Mouse (Mus musculus): ENCODE data around the gene Ptpn6. TPM values are rescaled to one million over a fixed set of nuclear protein-coding genes. Genes with fewer than 3 reads are reported as not detected.

Gene Ptpn6
- polyA plus RNA-seq, 2 experiments = 17.9 to 26.6 TPM

DNA sequence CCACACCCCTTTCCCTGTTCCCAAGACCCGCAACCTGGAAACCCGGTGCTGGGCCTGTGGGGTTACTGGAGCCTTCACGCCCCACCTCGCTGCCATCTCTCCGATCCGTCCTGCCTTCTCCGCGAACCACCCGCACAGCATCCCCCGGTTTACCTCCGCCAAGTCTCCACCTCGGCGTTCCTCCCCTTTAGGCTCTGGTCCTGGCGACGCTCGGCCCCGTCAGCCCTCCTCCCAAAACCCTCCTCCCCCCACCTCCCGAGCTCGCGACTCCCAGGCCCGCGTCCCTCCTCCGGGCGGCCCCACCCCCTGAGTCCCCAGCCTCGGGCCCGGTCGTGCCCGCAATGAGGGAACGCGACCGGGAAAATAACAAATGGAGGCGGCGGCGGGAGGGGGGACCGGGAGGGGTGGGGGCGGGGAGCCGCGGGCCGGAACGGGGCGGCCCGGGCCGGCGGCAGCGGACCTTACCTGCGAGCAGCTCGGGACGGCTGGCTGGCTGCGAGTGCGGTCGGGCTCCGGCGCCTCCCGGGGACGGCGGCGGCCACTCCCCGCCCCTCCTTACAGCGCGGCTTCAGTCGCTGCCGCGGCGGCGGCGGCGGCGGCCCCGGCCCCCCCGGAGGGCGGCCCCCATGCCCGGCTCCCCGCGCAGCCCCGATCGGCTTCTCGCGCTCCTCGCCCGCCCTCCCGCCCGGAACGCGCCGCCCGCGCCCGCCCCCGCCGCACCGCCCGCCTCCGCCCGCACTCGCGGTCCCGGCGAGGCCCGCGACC is 17.5 kb upstream of the Ptpn6 start, which contains the start of the genes Gm45234 and Atn1:
Gene Gm45234, minus strand, starts transcription at position 191 of the 765 bp plus-strand sequence.
Gene Atn1, minus strand, starts transcription at position 694 of the 765 bp plus-strand sequence.
- TF ChIP-seq CTCF (IDR thresholded peaks at IDR 0.05; ENCODE audit: low read depth) (no peak), EP300 (IDR thresholded peaks at IDR 0.05; ENCODE audit: low read depth) (no peak)
- Histone ChIP-seq H3K9ac (replicated peaks) (peak within 1 kb of the TSS; percentile 40), H3K4me3 (ENCODE audit: insufficient read depth in 1 of 2, low read depth in 2 of 2, low read length in 2 of 2) (peak within 1 kb of the TSS; percentile 53 to 55), H3K36me3 (replicated peaks; ENCODE audit: control insufficient read depth, insufficient read depth, low read depth) (no peaks in the 10 kb centered on the region), H3K9me3 (ENCODE audit: control insufficient read depth, low read length) (no peaks in the 10 kb centered on the region), H3K4me2 (ENCODE audit: low read depth) (peak within 1 kb of the TSS; percentile 78), H3K4me1 (replicated peaks; ENCODE audit: control insufficient read depth in 2 of 2, insufficient read depth in 2 of 2, low read length in 1 of 2) (peaks cover 0 to 3% of the 10 kb centered on the region in 2 experiments; a peak in 2 of 4 replicates), H3K27ac (no peak within 1 kb of the TSS), H3K27me3 (ENCODE audit: control insufficient read depth, insufficient read depth, low read length) (peaks cover 37% of the 10 kb centered on the region)
- WGBS (ENCODE audit: insufficient replicate concordance) = 1% methylated on average over 77 of the region's 100 CpGs
- DNase-seq (ENCODE audit: low read depth in 3 of 3, low spot score in 3 of 3) = no peak
- ATAC-seq (ENCODE audit: insufficient read depth) = peak; percentile 57

DNA sequence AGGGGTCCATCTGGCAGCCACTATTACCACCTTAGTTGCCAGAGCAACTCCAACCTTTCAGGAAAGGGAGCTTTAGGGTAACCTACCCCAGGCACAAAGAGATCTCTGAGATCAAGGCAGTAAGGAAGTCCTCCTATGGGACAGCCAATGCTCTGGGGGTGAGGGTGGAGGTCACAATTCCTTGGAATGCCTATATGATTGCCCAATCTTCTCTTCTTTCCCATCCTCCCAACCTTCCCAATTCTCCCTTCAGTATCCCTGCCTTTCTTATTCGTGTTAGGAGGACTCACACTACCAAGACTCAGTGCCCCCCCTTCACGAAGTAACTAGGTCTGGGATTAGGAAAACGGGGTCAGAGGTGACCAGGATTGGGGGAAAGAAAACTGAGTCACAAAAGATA is 16.8 kb upstream of the Ptpn6 start:
- H3K27ac ChIP-seq = no peak overlapping the region
- no peaks in the 10 kb centered on the region for H3K36me3 ChIP-seq (replicated peaks; ENCODE audit: control insufficient read depth, insufficient read depth, low read depth)
- peaks cover 37% of the 10 kb centered on the region for H3K27me3 ChIP-seq (ENCODE audit: control insufficient read depth, insufficient read depth, low read length)
- peaks cover 0 to 3% of the 10 kb centered on the region in 2 experiments; a peak in 2 of 4 replicates for H3K4me1 ChIP-seq (replicated peaks; ENCODE audit: control insufficient read depth in 2 of 2, insufficient read depth in 2 of 2, low read length in 1 of 2)
- TF ChIP-seq CTCF (IDR thresholded peaks at IDR 0.05; ENCODE audit: low read depth) = no peak
- TF ChIP-seq EP300 (IDR thresholded peaks at IDR 0.05; ENCODE audit: low read depth) = no peak
- H3K9me3 ChIP-seq (ENCODE audit: control insufficient read depth, low read length) = no peaks in the 10 kb centered on the region
- DNase-seq (ENCODE audit: low read depth in 3 of 3, low spot score in 3 of 3) (no peak), ATAC-seq (ENCODE audit: insufficient read depth) (no peak)
- 17% methylated on average over 3 of the region's 3 CpGs for WGBS (ENCODE audit: insufficient replicate concordance)
- peak overlapping the region; percentile 78 for H3K4me2 ChIP-seq (ENCODE audit: low read depth)
- H3K4me3 ChIP-seq (ENCODE audit: insufficient read depth in 1 of 2, low read depth in 2 of 2, low read length in 2 of 2) = peak overlapping the region; percentile 46 to 53
- H3K9ac ChIP-seq (replicated peaks) = no peak overlapping the region

- Histone ChIP-seq H3K36me3 (replicated peaks; ENCODE audit: control insufficient read depth, insufficient read depth, low read depth) (no peaks in the 10 kb centered on the region), H3K27me3 (ENCODE audit: control insufficient read depth, insufficient read depth, low read length) (peaks cover 37% of the 10 kb centered on the region), H3K4me3 (ENCODE audit: insufficient read depth in 1 of 2, low read depth in 2 of 2, low read length in 2 of 2) (no peak overlapping the region), H3K27ac (no peak overlapping the region), H3K4me1 (replicated peaks; ENCODE audit: control insufficient read depth in 2 of 2, insufficient read depth in 2 of 2, low read length in 1 of 2) (peaks cover 0 to 3% of the 10 kb centered on the region in 2 experiments; a peak in 2 of 4 replicates), H3K9ac (replicated peaks) (no peak overlapping the region), H3K4me2 (ENCODE audit: low read depth) (no peak overlapping the region), H3K9me3 (ENCODE audit: control insufficient read depth, low read length) (no peaks in the 10 kb centered on the region)
- ATAC-seq (ENCODE audit: insufficient read depth) (no peak), DNase-seq (ENCODE audit: low read depth in 3 of 3, low spot score in 3 of 3) (no peak)
- 66% methylated on average over 2 of the region's 2 CpGs for WGBS (ENCODE audit: insufficient replicate concordance)
- TF ChIP-seq EP300 (IDR thresholded peaks at IDR 0.05; ENCODE audit: low read depth) = no peak
- no peak for TF ChIP-seq CTCF (IDR thresholded peaks at IDR 0.05; ENCODE audit: low read depth)
Observed at GRCm38 (mm10) chr6:124753861-124754260, 15.3 kb upstream of the Ptpn6 start.

DNA sequence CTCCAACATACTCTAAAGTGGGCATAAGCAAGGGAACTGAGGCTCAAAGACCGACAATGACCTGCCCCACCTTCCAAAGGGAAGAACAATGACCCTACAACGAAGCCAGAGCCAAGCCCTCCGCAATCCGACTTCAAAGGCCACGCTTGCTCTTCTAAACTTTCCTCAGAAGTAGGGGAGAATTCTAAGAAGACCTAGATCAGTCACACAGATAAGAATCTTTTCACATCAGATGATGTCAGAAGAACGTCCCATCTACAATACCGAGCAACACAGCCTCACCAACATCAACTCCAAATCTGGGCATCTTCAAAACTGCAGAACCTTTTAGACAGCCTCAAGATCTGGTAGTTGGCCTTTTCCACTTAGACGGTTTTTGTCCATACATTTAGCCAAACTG is 11.9 kb upstream of the Ptpn6 start:
- H3K9ac ChIP-seq (replicated peaks) = no peak overlapping the region
- H3K27me3 ChIP-seq (ENCODE audit: control insufficient read depth, insufficient read depth, low read length) = peaks cover 9% of the 10 kb centered on the region
- no peak overlapping the region for H3K27ac ChIP-seq
- no peak overlapping the region for H3K4me2 ChIP-seq (ENCODE audit: low read depth)
- ATAC-seq (ENCODE audit: insufficient read depth) (no peak), DNase-seq (ENCODE audit: low read depth in 3 of 3, low spot score in 3 of 3) (no peak)
- no peaks in the 10 kb centered on the region for H3K36me3 ChIP-seq (replicated peaks; ENCODE audit: control insufficient read depth, insufficient read depth, low read depth)
- 59% methylated on average over 8 of the region's 8 CpGs for WGBS (ENCODE audit: insufficient replicate concordance)
- TF ChIP-seq CTCF (IDR thresholded peaks at IDR 0.05; ENCODE audit: low read depth) (no peak), EP300 (IDR thresholded peaks at IDR 0.05; ENCODE audit: low read depth) (no peak)
- H3K9me3 ChIP-seq (ENCODE audit: control insufficient read depth, low read length) = no peaks in the 10 kb centered on the region
- H3K4me3 ChIP-seq (ENCODE audit: insufficient read depth in 1 of 2, low read depth in 2 of 2, low read length in 2 of 2) = no peak overlapping the region
- peaks cover 0 to 8% of the 10 kb centered on the region in 2 experiments; a peak in 2 of 4 replicates for H3K4me1 ChIP-seq (replicated peaks; ENCODE audit: control insufficient read depth in 2 of 2, insufficient read depth in 2 of 2, low read length in 1 of 2)

Data from liver, embryonic 14.5 days (tissue).